Comparison of ENCODE assay signal across 16 mouse cellular contexts in genomic region chr8:114816949-114817348, GRCm38 (mm10).
DNase-seq lines count a peak whose midpoint lies in the region; ATAC-seq lines count a peak whose summit lies in the region.
"Had no signal": no experiment of that assay in that cellular context is flagged by ENCODE, and none has a peak within 500 bp of the region (broad histone marks: within the 10 kb centered on the region; RNA-seq: fewer than 3 reads in every experiment).

No protein-coding gene starts in this region.

- DNase-seq in hindbrain, embryonic 11.5 days (ENCODE audit: low spot score): no peak
- no peak for DNase-seq in neural tube, embryonic 11.5 days (ENCODE audit: low spot score)
- no peak for DNase-seq in neural tube, embryonic 10.5 days (ENCODE audit: extremely low spot score, low spot score)
- DNase-seq in ZHBTc4 (ENCODE audit: low read depth, low spot score): peak; percentile 30
- DNase-seq in embryonic facial prominence, embryonic 11.5 days (ENCODE audit: low spot score): peak; percentile 28
- no peak for DNase-seq in layer of hippocampus, postnatal 10 days (ENCODE audit: low spot score in 2 of 2)
- DNase-seq in adrenal gland, postnatal 25 days: no peak
- DNase-seq: adrenal gland, adult 8-10 months; cerebellum, adult 9-11 months; gastrocnemius, postnatal 14 days had no signal

- peak; percentile 47; the same call in 1 of the 2 replicates for ATAC-seq in hindbrain, embryonic 11.5 days (ENCODE audit: low FRiP score)
- ATAC-seq in hindbrain, embryonic 12.5 days (ENCODE audit: low FRiP score): no peak
- ATAC-seq in neural tube, embryonic 11.5 days (ENCODE audit: insufficient read depth, low FRiP score, low TSS enrichment): 0 out of 2 replicates have a peak, but pooled peaks have one; percentile 27
- peak; percentile 65; the same call in 1 of the 2 replicates for ATAC-seq in embryonic facial prominence, embryonic 11.5 days (replicated peaks; ENCODE audit: insufficient number of reproducible peaks, low FRiP score, low TSS enrichment, low read depth)
- ATAC-seq: inflammation-experienced regulatory T-cells, adult 6 months; Patski had no signal

- no peak overlapping the region for H3K9ac ChIP-seq in hindbrain, embryonic 11.5 days (ENCODE audit: low read depth, low read length)
- H3K9ac ChIP-seq in hindbrain, embryonic 12.5 days: no peak overlapping the region
- H3K9ac ChIP-seq in neural tube, embryonic 11.5 days (ENCODE audit: low read length): no peak overlapping the region
- H3K9ac ChIP-seq in embryonic facial prominence, embryonic 11.5 days (replicated peaks; ENCODE audit: low read length): no peak overlapping the region
- H3K9ac ChIP-seq: heart, embryonic 15.5 days; liver, embryonic 15.5 days had no signal

- H3K27me3 ChIP-seq in hindbrain, embryonic 11.5 days (ENCODE audit: control insufficient read depth, insufficient read depth, low read length): no peaks in the 10 kb centered on the region
- H3K27me3 ChIP-seq in hindbrain, embryonic 12.5 days: no peaks in the 10 kb centered on the region
- H3K27me3 ChIP-seq in neural tube, embryonic 11.5 days (ENCODE audit: control insufficient read depth, insufficient read depth, low read length): no peaks in the 10 kb centered on the region
- no peaks in the 10 kb centered on the region for H3K27me3 ChIP-seq in embryonic facial prominence, embryonic 11.5 days (ENCODE audit: control insufficient read depth, insufficient read depth, low read length)
- H3K27me3 ChIP-seq: CH12.LX; heart, embryonic 15.5 days; liver, embryonic 15.5 days; Patski had no signal

- H3K4me3 ChIP-seq in hindbrain, embryonic 11.5 days (ENCODE audit: low read depth, low read length): no peak overlapping the region
- no peak overlapping the region for H3K4me3 ChIP-seq in hindbrain, embryonic 12.5 days
- no peak overlapping the region for H3K4me3 ChIP-seq in neural tube, embryonic 11.5 days (ENCODE audit: low read depth, low read length)
- H3K4me3 ChIP-seq in embryonic facial prominence, embryonic 11.5 days (ENCODE audit: low read depth, low read length): no peak overlapping the region
- H3K4me3 ChIP-seq: heart, embryonic 15.5 days; liver, embryonic 15.5 days had no signal

- H3K9me3 ChIP-seq in hindbrain, embryonic 11.5 days (ENCODE audit: control insufficient read depth, low read length): no peaks in the 10 kb centered on the region
- H3K9me3 ChIP-seq in hindbrain, embryonic 12.5 days (replicated peaks): no peaks in the 10 kb centered on the region
- no peaks in the 10 kb centered on the region for H3K9me3 ChIP-seq in neural tube, embryonic 11.5 days (ENCODE audit: control insufficient read depth, low read length)
- no peaks in the 10 kb centered on the region for H3K9me3 ChIP-seq in embryonic facial prominence, embryonic 11.5 days (replicated peaks; ENCODE audit: control insufficient read depth, low read length)
- H3K9me3 ChIP-seq: heart, embryonic 15.5 days; liver, embryonic 15.5 days had no signal

- no peak overlapping the region for H3K27ac ChIP-seq in hindbrain, embryonic 11.5 days (ENCODE audit: low read depth, low read length)
- H3K27ac ChIP-seq in hindbrain, embryonic 12.5 days: no peak overlapping the region
- no peak overlapping the region for H3K27ac ChIP-seq in neural tube, embryonic 11.5 days (ENCODE audit: low read depth, low read length)
- H3K27ac ChIP-seq in embryonic facial prominence, embryonic 11.5 days (replicated peaks; ENCODE audit: low read depth, low read length): no peak overlapping the region
- H3K27ac ChIP-seq: liver, embryonic 15.5 days had no signal

- no peaks in the 10 kb centered on the region for H3K36me3 ChIP-seq in hindbrain, embryonic 11.5 days (ENCODE audit: control insufficient read depth, insufficient read depth, low read length)
- H3K36me3 ChIP-seq in hindbrain, embryonic 12.5 days: no peaks in the 10 kb centered on the region
- H3K36me3 ChIP-seq in neural tube, embryonic 11.5 days (ENCODE audit: control insufficient read depth, insufficient read depth, low read length): no peaks in the 10 kb centered on the region
- no peaks in the 10 kb centered on the region for H3K36me3 ChIP-seq in embryonic facial prominence, embryonic 11.5 days (replicated peaks; ENCODE audit: control insufficient read depth, insufficient read depth, low read depth, low read length)
- H3K36me3 ChIP-seq: heart, embryonic 15.5 days; liver, embryonic 15.5 days had no signal

- H3K4me2 ChIP-seq in hindbrain, embryonic 11.5 days (replicated peaks; ENCODE audit: low read depth, low read length): no peak overlapping the region
- no peak overlapping the region for H3K4me2 ChIP-seq in hindbrain, embryonic 12.5 days (replicated peaks)
- no peak overlapping the region for H3K4me2 ChIP-seq in neural tube, embryonic 11.5 days (ENCODE audit: low read depth)
- no peak overlapping the region for H3K4me2 ChIP-seq in embryonic facial prominence, embryonic 11.5 days (ENCODE audit: low read depth, low read length)
- H3K4me2 ChIP-seq: heart, embryonic 15.5 days; liver, embryonic 15.5 days had no signal

- 11% methylated on average over 4 of the region's 4 CpGs for whole genome bisulfite sequencing in hindbrain, embryonic 11.5 days
- WGBS in hindbrain, embryonic 12.5 days: 32% methylated on average over 4 of the region's 4 CpGs
- WGBS in neural tube, embryonic 11.5 days: 41% methylated on average over 4 of the region's 4 CpGs
- 25% methylated on average over 4 of the region's 4 CpGs for WGBS in embryonic facial prominence, embryonic 11.5 days

- H3K4me1 ChIP-seq in hindbrain, embryonic 11.5 days (replicated peaks; ENCODE audit: control insufficient read depth, insufficient read depth, low read length): 0 out of 2 replicates have a peak, but pooled peaks cover 5% of the 10 kb centered on the region
- H3K4me1 ChIP-seq in hindbrain, embryonic 12.5 days: peaks cover 7% of the 10 kb centered on the region; the same call in 1 of the 2 replicates
- H3K4me1 ChIP-seq in neural tube, embryonic 11.5 days (ENCODE audit: control insufficient read depth, insufficient read depth, low read length): peaks cover 3% of the 10 kb centered on the region; the same call in 1 of the 2 replicates
- no peaks in the 10 kb centered on the region for H3K4me1 ChIP-seq in embryonic facial prominence, embryonic 11.5 days (ENCODE audit: control insufficient read depth, insufficient read depth, low read length)

Comparison
In these comparisons a context has a peak if more than half of its experiments do, and no peak if none do; other contexts are left out.
1. DNase-seq: peak in ZHBTc4 (single experiment) and embryonic facial prominence, embryonic 11.5 days (single experiment); none in hindbrain, embryonic 11.5 days (single experiment), neural tube, embryonic 11.5 days (single experiment), neural tube, embryonic 10.5 days (single experiment), layer of hippocampus, postnatal 10 days (0 of 2) and adrenal gland, postnatal 25 days (single experiment).